Mouse (Mus musculus): Measurements from ENCODE around the gene Hdac7. TPM values are rescaled to one million over a fixed set of nuclear protein-coding genes. Genes with fewer than 3 reads are reported as not detected.

Hdac7 gene
- polyA plus RNA-seq (2012; rRNA removed): 254 and 294 TPM in 2 replicates

- DNase-seq: peak; percentile 44
- no peak within 1 kb of the TSS for H3K4me3 ChIP-seq (replicated peaks; ENCODE audit: extremely low read depth, low read depth, low read length)
- H3K4me1 ChIP-seq (ENCODE audit: control insufficient read depth, insufficient read depth, low read length): peaks cover 11% of the 10 kb centered on the region
- no peak for TF ChIP-seq POLR2A (IDR thresholded peaks at IDR 0.05; ENCODE audit: borderline replicate concordance, extremely low read depth, low read depth, low read length)
- no peak for TF ChIP-seq CTCF (IDR thresholded peaks at IDR 0.05; ENCODE audit: insufficient read depth, low read length)
- WGBS: 77% methylated on average over 19 of the region's 19 CpGs
Measured at GRCm38 (mm10) chr15:97844037-97845034, at the start of gene Hdac7. Hdac7 (minus strand) TSS chr15:97844502.

- no peaks in the 10 kb centered on the region; the same call in 1 of the 2 replicates for H3K4me1 ChIP-seq (ENCODE audit: control insufficient read depth, insufficient read depth, low read length)
- DNase-seq: no peak
- no peak overlapping the region for H3K4me3 ChIP-seq (replicated peaks; ENCODE audit: extremely low read depth, low read depth, low read length)
- TF ChIP-seq CTCF (IDR thresholded peaks at IDR 0.05; ENCODE audit: insufficient read depth, low read length) (no peak), POLR2A (IDR thresholded peaks at IDR 0.05; ENCODE audit: borderline replicate concordance, extremely low read depth, low read depth, low read length) (no peak)
- 53% methylated on average over 8 of the region's 8 CpGs for WGBS
Measured at GRCm38 (mm10) chr15:97892506-97892905, 48.2 kb upstream of the Hdac7 start.

- no peak overlapping the region for H3K4me3 ChIP-seq (replicated peaks; ENCODE audit: extremely low read depth, low read depth, low read length)
- H3K4me1 ChIP-seq (ENCODE audit: control insufficient read depth, insufficient read depth, low read length): no peaks in the 10 kb centered on the region
- 77% methylated on average over 10 of the region's 10 CpGs for WGBS
- DNase-seq: no peak
- TF ChIP-seq POLR2A (IDR thresholded peaks at IDR 0.05; ENCODE audit: borderline replicate concordance, extremely low read depth, low read depth, low read length) (no peak), CTCF (IDR thresholded peaks at IDR 0.05; ENCODE audit: insufficient read depth, low read length) (no peak)
Measured at GRCm38 (mm10) chr15:97890450-97890849, 46.1 kb upstream of the Hdac7 start.

GRCm38 (mm10) chr15:97890017-97890416 lies 45.7 kb upstream of the Hdac7 start:
- H3K4me3 ChIP-seq (replicated peaks; ENCODE audit: extremely low read depth, low read depth, low read length): no peak overlapping the region
- TF ChIP-seq CTCF (IDR thresholded peaks at IDR 0.05; ENCODE audit: insufficient read depth, low read length) (no peak), POLR2A (IDR thresholded peaks at IDR 0.05; ENCODE audit: borderline replicate concordance, extremely low read depth, low read depth, low read length) (no peak)
- no peaks in the 10 kb centered on the region for H3K4me1 ChIP-seq (ENCODE audit: control insufficient read depth, insufficient read depth, low read length)
- WGBS: 55% methylated on average over 11 of the region's 11 CpGs
- no peak for DNase-seq

- no peak for TF ChIP-seq CTCF (IDR thresholded peaks at IDR 0.05; ENCODE audit: insufficient read depth, low read length)
- no peak for TF ChIP-seq POLR2A (IDR thresholded peaks at IDR 0.05; ENCODE audit: borderline replicate concordance, extremely low read depth, low read depth, low read length)
- DNase-seq: no peak
- Histone ChIP-seq H3K4me1 (ENCODE audit: control insufficient read depth, insufficient read depth, low read length) (no peaks in the 10 kb centered on the region), H3K4me3 (replicated peaks; ENCODE audit: extremely low read depth, low read depth, low read length) (no peak overlapping the region)
- 79% methylated on average over 10 of the region's 10 CpGs for WGBS
Measured at GRCm38 (mm10) chr15:97887541-97888016, 43.3 kb upstream of the Hdac7 start.

- Histone ChIP-seq H3K4me3 (replicated peaks; ENCODE audit: extremely low read depth, low read depth, low read length) (no peak overlapping the region), H3K4me1 (ENCODE audit: control insufficient read depth, insufficient read depth, low read length) (no peaks in the 10 kb centered on the region)
- 84% methylated on average over 8 of the region's 8 CpGs for WGBS
- TF ChIP-seq CTCF (IDR thresholded peaks at IDR 0.05; ENCODE audit: insufficient read depth, low read length): no peak
- no peak for TF ChIP-seq POLR2A (IDR thresholded peaks at IDR 0.05; ENCODE audit: borderline replicate concordance, extremely low read depth, low read depth, low read length)
- no peak for DNase-seq
Measured at GRCm38 (mm10) chr15:97881423-97881822, 37.1 kb upstream of the Hdac7 start.

GRCm38 (mm10) chr15:97880441-97880840 lies 36.1 kb upstream of the Hdac7 start:
- no peaks in the 10 kb centered on the region for H3K4me1 ChIP-seq (ENCODE audit: control insufficient read depth, insufficient read depth, low read length)
- H3K4me3 ChIP-seq (replicated peaks; ENCODE audit: extremely low read depth, low read depth, low read length): no peak overlapping the region
- WGBS: 62% methylated on average over 9 of the region's 9 CpGs
- no peak for TF ChIP-seq CTCF (IDR thresholded peaks at IDR 0.05; ENCODE audit: insufficient read depth, low read length)
- no peak for TF ChIP-seq POLR2A (IDR thresholded peaks at IDR 0.05; ENCODE audit: borderline replicate concordance, extremely low read depth, low read depth, low read length)
- no peak for DNase-seq

GRCm38 (mm10) chr15:97878696-97879328 lies 34.5 kb upstream of the Hdac7 start:
- Histone ChIP-seq H3K4me1 (ENCODE audit: control insufficient read depth, insufficient read depth, low read length) (no peaks in the 10 kb centered on the region), H3K4me3 (replicated peaks; ENCODE audit: extremely low read depth, low read depth, low read length) (no peak overlapping the region)
- no peak for DNase-seq
- TF ChIP-seq CTCF (IDR thresholded peaks at IDR 0.05; ENCODE audit: insufficient read depth, low read length): no peak
- TF ChIP-seq POLR2A (IDR thresholded peaks at IDR 0.05; ENCODE audit: borderline replicate concordance, extremely low read depth, low read depth, low read length): no peak
- WGBS: 37% methylated on average over 7 of the region's 7 CpGs

- Histone ChIP-seq H3K4me1 (ENCODE audit: control insufficient read depth, insufficient read depth, low read length) (no peaks in the 10 kb centered on the region), H3K4me3 (replicated peaks; ENCODE audit: extremely low read depth, low read depth, low read length) (no peak overlapping the region)
- WGBS: 77% methylated on average over 8 of the region's 8 CpGs
- no peak for DNase-seq
- TF ChIP-seq CTCF (IDR thresholded peaks at IDR 0.05; ENCODE audit: insufficient read depth, low read length) (no peak), POLR2A (IDR thresholded peaks at IDR 0.05; ENCODE audit: borderline replicate concordance, extremely low read depth, low read depth, low read length) (no peak)
Measured at GRCm38 (mm10) chr15:97875784-97876183, 31.5 kb upstream of the Hdac7 start.
